Mouse (Mus musculus): ENCODE data around the gene Ccdc69. TPM values are rescaled to one million over a fixed set of nuclear protein-coding genes. Genes with fewer than 3 reads are reported as not detected.
A peak's percentile ranks its signal among the peaks of the same experiment; 100 is the strongest.
"Not testable (repeated sequence)": the region's sequence is repeated elsewhere in the genome, so short reads cannot be mapped to it uniquely, and the experiment has no call there.

Gene Ccdc69
- 10 to 100 TPM; 14.1 to 14.4 TPM for total RNA-seq (2021)
- long read RNA-seq, experiment 1, transcript Ccdc69-201 (7 exons, 1,402 nt), result major isoform, 16 of 25 reads
- long read RNA-seq, experiment 1, partial matches to known transcripts, result 4 of 25 reads
- long read RNA-seq, experiment 1, other reads (novel, unspliced or antisense), result 5 of 25 reads
- long read RNA-seq, experiment 2, transcript Ccdc69-201 (7 exons, 1,402 nt), result major isoform, 11 of 15 reads
- long read RNA-seq, experiment 2, partial matches to known transcripts, result 1 of 15 reads
- long read RNA-seq, experiment 2, other reads (novel, unspliced or antisense), result 3 of 15 reads

DNA sequence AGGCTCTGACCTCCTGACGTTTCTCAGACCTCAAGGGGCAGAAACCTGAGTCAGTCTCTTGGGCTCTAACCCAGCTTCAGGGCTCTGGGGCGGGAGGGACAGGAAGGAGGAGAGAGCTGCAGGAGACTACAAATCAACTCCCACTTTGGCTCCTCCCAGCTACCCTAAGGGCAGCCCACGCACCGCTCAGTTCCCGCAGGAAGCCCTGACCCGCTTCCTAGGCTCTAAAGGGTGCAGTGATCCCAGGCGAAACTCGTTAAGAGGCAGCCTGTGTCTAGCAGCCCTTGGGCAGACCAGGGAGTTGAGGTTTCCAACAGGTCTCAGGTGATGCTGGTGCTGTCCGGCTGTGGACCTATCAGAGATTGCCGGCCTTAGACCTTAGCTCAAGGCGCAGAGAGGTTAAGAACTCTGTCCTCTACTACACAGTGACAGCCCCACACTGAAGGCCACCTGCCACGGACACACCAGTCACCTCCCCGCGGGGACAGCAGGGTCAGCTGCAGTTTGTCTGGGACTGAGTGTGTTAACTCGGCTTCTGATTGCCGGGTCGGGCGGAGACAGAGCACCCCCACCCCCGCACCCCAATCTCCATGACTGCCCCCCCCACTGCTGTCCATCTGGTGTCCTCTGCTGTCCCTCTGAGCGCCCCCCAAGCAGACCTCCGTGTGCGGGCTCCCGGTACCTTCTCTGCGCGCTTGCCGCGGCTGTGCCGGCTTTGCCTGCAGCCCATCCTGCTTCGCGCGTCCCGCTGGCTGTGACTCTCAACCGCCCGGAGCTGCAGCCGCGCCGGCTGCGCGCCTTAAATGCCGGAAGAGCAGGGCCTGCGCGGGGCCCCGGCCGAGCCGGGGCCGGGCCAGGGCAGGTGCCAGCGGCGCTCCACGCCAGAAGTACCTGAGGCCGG is at the start of gene Ccdc69:
Ccdc69 (minus strand) TSS at position 801 of the 901 bp plus-strand sequence.
- peak; percentile 61 for DNase-seq

DNA sequence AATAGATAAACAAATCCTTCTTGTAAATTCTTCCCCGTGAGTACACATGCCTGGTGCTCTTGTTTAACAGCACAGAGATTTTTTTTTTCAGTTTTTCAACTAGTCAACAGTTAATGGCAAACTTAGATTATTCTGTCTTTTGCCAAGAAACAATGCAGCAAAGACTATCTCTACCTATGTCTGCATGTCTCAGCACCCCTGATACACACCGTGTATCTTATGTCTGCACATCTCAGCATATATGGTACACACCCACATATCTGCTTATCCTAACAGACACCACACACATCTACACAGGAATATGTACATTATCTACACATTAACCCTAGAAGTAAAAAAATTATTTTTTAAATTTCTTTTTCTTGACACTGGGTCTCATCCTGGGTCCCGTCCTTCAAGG is 48.7 kb upstream of the Ccdc69 start:
- DNase-seq, result no peak

DNA sequence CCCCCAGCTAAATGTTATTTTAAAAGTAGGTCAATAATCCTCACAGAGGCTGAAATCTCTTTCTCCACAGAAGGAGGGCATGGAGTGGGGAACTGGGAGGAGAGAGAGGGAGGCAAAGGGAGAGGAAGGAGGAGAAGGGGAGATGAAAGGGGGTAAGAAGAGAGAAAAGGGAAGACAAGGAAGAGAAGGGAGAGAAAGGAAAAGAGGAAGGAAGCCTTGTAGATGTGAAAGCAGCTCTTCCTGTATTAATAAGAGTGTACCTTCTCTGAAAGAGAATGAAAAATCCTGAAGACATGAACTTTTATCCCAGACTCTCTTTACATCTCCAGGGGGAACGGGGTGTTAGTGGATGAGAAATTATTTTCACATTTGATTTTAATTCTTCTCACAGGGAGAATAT is 43.5 kb upstream of the Ccdc69 start:
- DNase-seq, result no peak

DNA sequence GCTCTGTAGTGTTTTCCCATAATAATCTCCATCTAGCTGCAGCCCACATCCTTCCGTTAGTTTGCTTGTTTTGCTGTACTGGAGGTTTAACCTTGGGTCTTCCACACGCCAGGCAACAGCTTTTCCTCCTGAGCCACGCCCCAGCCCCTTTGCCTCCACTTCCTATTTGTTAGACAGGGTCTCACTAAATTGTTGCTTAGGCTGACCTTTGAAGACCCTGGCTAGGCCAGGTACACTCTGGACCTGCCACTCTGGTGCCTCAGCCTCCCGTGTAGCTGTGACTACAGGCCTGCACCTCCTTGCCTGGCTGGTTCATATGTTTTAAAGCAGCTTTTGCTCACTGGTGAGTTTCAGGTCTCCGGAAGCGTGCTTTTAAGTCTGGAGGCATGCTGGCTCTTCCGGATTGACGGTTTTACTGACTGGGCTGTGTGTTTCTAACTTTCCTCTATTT is 42.9 kb upstream of the Ccdc69 start:
- no peak for DNase-seq

DNA sequence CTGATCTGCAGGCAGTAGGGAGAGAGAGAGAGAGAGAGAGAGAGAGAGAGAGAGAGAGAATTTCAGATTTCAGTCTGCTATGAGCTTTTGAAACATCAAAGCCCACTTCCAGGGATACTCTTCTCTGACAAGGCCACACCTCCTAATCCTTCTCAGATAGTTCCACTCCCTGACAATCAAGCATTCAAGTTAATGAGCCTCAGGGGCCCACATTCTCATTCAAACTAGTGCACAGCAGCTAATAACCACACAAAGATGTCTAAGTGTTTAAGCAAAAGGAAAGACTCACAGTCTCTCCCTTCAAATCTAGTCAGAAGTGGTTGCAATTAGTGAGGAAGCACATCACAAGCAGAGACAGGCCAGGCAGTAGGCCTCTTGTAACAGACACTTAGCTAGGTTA is 42.3 kb upstream of the Ccdc69 start:
- no peak for DNase-seq

DNA sequence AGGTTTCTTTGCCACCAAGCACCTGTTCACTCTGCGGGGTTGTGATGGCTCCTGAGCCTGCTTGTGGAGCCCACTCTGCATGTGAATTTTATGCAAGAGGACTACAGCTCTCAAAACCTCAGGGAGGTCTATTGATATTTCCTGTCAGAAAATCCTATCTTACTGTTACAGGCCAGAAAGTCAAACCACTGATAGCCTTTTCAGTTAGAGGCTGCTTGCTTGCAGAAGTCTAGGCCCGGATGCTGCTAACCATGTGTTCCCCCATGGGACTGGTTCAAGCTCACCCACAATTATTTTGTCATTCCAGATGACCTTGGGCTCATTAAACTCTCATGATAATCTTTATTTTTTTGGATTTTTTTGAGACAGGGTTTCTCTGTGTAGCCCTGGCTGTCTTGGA is 39.1 kb upstream of the Ccdc69 start:
- DNase-seq, result no peak

DNA sequence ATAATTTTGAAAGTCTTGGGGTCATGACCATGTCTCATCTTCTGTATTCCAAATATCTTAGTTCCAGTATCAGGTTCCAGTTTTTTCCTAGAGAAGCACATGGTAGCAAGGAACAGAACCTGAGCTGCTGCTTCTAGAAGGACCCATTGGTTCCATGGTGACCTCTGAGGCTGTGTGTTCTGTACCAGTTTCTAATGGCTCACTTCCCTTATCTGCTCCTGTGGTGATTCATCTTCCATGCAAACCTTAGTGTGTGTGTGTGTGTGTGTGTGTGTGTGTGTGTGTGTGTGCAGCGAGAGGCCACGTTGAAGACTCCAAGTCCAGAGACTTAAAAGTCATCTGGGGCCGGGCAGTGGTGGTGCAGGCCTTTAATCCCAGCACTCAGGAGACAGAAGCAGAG is 38.1 kb upstream of the Ccdc69 start:
- no peak for DNase-seq

DNA sequence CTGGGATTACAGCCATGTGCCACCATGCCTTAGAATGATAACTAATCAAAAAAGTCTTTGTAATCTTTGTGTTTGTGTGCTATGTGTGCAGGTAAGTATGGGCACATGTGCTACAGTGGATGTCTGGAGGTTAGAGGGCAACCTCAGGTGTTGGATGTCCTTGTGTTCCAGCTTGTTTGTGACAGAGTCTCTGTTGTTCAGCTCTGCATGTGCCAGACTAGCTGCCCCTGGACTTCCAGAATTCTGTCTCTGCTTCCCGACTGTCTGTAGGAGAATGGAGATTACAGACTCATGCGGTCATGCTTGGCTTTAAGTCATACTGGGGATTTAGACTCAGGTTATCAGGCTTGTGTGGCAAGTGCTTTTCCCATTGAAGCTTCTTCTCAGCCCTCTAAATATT is 36.4 kb upstream of the Ccdc69 start:
- DNase-seq, result no peak

DNA sequence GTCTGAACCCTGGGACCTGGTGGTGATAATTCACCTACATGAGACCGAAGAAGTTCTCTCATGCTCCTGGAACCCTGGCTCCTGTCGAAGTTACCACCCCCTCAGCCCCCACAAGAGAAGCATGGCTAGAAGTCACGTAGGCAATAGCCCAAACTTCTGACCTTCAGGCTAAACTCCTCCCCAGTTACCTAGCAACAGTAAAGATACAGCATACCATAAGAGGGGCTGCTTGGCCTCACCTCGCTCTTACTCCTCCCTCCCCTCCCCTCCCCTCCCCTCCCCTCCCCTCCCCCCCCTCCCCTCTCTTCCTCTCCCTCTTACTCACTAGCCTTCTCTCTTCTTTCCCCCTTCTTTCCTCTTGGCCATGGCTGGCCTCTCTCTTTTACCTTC is 35.9 kb upstream of the Ccdc69 start:
- not testable (repeated sequence) for DNase-seq

DNA sequence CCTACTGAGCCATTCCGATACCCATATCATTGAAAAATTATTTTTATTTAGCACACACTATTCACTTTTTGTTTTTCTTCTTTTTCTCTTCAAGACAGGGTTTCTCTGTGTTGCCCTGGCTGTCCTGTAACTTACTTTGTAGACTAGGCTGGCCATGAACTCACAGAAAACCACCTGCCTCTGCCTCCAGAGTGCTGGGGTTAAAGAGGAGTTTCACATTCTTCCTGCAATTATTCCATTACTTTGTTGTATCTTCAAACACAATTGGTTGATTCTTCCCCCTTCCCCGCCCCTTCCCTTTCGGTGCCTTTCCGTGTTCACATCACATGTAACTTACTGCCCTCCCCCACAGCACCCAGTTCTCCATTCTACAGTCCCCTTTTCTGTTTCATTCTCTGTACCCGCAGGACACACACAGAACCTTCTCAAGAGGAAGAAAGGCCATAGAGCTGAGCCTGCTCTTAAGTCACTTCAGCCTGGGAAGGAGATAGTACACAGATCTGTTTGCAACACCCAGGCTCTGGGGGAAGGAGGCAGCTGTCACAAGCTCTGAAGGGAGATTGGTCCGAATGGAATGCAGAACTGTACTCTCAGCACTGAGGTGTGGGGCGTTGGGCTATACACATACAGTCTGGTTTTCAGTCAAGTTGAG is 35.4 kb upstream of the Ccdc69 start:
- DNase-seq, result no peak

DNA sequence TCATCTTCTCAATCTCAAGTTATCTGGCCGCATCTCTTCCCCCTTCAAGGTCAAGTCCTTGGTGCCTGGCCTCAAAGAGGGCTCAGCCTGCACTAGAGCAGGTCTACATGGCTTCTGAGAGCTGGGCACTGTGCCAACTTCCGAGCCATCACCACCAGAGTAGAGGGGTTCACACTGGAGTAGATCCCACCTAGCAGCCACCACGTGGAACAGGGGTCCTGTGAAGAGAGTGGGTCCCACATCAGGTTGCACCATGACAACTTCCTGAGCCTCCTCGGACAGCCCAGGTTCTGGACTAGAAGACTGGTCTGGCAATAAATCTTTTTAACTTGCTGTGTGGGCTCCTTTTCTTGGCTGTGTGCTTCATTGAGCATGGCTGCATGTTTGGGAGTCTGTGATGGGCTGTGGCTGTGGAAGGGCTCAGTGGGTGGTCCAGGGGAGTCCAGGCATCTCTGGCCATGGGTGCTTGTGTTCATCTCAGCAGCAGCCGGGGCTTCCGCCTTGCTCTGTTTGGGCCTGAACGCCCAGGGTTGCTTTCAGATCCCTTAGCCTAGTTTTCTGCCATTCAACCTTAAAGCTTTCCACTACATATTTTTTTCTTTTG is 32.7 kb upstream of the Ccdc69 start:
- no peak for DNase-seq

DNA sequence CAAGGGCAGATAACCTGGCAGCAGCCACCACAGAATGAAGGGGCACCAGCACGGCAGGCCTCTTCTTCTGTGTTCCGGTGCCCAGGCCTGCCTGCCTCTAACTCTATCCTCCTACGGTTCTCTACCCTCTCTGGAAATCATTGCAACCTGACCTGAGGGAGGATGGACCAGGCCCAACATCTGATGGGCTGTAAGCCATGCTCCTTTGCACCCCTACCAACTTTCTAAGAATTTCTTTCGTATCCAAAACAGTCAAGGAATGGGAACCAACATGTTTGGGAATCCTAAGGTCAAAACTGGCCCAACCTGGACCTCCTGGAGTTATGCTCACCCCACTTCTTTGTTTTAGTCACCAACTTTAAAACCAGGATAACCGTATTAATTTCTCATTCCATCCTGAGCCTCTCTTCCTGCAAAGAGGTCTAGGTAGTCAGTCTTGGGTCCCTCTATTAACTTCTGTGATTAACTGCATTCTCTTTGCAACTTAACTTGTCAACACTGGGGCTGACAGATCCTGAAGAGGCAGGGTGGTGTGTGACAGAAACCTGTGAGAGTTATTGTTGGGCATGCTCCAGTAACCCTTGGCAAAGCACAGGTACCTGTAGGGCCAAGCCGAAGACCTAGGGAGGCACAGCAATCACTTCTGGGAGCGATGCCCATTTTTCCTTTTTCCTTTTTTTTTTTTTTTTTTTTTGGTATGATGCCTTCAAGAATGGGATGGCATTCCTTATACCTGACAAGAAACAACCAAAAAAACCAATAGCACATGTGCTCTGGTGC is 31.8 kb upstream of the Ccdc69 start:
- DNase-seq, result no peak

DNA sequence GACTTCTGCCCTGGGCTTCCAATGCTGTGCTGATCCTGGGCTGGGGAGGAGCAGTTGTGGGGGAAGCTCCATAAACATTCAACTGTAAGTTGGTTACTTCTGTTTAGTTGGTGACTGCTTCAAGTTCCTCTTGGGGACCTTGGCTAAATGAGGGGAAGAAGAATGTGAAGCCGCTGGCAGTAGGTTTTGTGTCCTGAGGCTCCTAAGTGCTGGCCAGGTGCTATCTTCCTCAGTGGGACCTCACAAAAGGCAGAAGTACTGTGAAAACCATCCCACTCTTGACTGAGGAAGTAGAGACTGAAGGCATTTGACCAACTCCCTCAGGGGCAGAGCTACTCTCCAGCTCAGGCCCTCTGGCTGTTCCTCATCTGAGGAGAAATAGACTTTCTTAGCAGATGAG is 28.7 kb upstream of the Ccdc69 start:
- no peak for DNase-seq

DNA sequence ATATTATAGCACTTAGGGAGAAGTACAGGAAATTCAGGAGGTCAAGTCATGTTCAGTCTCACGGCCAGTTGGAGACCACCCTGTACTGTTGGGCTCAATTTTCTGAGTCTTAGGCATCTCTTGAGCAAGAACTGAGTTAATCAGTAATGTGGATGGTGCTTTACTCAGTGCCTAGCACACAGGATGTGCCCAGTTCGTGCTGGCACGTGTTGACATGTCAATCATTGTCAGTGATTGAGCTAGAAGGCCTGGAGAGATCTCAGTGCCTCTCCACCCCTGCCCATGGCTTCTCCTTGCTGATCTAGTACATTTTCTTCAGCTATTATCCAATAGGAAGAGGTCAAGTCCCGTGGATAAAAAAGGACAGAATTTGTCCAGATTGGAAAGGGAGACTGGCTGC is 27.5 kb upstream of the Ccdc69 start:
- no peak for DNase-seq

DNA sequence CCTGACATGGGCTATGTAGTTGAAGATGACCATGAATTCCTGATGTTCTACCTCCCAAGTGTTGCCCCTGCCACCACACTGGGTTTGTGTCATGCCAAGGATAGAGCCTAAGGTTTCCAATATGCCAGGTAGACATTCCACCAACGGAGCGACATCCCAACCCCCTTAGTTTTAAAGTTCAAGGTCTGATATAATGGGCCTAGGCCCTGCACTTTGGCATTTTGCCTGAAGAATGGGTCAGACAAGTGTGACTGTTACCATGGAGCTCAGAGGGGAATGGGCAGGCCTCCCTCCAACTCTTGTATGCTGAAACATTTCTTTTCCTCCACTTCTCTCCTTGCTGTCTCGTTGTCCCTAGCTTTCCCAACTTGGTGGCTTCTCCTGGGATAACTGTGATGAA is 25.3 kb upstream of the Ccdc69 start:
- no peak for DNase-seq

DNA sequence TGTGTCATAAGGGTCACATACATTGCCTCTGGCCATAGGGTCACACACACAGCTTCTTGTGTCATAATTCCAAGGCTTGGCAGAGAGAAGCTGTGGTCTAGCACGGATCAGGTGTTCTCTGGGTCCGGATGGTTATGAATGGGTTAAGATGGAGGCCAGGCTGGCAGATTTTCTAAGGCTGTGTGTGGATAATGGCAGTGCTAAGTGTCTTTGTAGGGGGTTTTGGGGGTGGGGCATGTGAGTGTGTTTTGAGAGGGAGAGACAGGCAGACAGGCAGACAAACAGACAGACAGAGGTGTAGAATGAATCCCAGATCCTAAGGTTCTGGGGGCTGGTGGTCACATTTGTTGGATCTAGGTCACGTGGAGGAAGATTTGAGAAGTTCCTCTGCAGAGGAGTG is 24.1 kb upstream of the Ccdc69 start:
- no peak for DNase-seq

DNA sequence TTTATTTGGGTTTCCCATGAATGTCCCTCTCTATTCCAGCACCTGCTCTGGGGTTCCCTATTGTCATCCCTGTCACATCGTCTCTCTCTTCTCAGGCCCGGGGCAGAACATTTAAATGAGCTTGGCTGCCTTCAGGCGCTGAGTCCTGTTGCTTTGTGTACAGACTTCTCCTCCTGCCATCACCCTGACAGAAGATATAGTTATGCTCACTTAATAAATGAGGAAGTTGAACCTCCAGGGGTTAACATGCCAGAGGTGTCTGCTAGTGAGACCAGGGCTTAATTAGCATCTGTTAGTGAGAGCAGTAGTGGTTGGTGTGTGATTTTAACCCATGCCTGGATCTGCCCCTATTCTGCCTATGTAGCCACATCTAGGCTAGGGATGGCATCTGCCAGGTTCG is 21.9 kb upstream of the Ccdc69 start:
- no peak for DNase-seq

DNA sequence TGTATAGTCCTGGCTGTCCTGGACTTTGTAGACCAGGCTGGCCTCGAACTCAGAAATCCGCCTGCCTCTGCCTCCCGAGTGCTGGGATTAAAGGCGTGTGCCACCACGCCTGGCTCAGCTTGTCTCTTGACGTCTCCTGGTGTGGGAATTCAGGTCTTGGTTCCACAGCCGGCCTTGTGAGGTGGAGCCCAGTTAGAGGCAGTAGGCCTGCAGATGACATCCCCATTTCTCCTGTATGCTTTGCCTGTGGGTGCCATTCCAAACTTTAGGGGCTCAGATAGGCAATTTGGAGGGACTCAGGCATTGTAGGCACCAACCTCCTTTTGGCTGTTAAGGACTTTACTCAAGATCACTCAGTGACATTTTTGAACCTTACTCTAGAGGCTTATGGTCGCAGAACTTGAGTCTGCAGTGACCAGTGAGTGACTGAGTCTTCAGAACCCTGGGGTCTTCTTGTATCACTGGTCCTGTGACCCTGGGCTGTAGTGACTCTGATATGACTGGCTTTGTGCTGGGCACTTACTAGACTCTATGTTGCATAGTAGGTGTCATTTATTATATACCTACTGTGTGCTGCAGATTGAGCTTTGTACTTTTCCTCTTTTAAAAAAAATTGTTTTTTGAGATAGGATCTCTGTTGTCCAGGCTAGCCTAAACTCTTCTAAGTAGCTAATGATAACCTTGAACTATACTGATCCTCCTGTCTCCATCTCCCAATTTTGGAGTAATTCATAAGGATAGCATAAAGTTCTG is 21.3 kb upstream of the Ccdc69 start:
- DNase-seq, result no peak

DNA sequence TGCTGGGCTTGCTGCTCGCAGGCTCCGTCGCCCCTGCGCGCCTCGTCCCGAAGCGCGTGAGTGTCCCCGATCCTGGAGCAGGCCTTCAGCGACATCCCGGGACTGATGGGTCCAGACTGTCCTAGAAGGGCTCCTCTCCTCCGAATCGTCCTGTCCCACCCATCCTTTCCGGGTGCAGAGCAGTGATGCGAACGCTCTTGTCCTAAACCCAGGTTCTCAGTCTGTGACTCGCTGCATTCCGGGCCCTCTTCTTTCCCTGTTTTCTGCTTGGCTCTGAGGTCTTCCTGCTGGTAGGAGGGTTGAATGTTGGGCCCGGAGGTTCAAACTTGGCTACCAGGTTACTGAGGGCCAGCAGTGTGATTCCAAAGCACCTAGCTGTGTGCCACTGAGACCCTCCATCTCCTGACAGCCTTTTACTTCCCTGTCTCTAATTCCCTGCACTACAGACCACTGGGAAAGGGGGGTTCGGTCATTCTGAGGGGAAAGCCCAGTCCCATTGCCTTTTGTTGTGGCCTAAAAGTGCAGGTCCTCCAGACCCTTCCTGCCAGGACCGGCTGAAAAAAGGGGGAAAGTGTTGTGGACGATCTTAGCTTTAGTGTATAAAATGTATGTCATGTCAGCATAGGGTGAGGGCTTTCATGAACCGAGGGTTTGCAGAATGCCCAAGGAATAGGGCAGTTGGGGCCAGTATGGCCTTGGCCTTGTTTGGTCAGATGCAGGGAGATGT is 20.4 kb upstream of the Ccdc69 start:
- DNase-seq, result no peak

DNA sequence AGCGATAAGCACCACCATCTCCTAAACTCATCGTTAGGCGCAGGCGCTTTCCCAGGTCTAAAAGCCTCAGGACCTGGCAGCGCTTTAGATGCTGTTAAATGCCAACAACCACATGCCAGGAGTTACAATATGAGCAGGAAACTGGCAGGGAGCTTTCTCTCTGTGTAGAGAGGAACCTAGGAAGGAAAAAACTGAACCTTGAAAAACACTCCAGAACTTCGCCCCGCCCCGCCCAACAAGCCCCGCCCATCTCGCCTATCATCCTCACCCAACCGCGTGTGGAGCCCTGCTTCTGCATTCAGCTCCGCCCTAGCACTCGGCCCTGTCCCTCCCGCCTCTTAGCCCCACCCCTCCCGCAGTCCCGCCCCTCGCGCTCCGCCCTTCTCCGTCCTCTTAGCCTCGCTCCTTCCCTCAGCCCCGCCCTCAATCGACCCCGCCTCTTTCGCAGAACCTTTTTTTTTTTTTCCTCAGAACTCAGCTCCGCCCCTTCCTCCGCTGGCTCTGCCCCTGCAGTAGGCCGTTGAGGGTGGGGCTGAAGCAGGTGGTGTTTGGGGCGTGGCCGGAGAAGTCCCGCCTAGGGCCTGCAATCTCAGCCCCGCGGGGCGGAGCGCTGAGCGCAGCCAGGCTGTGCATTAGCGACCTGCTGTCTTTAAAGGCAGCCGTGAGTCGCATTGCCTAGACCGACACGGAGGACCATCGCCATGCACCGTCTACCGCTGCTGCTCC is 19.7 kb upstream of the Ccdc69 start, which contains the start of gene Gm2a:
Gm2a (plus strand) TSS at position 653 of the 726 bp plus-strand sequence.
- peak; percentile 87 for DNase-seq
